Mouse (Mus musculus): ENCODE results near the gene Xirp1.

Xirp1 gene

GRCm38 (mm10) chr9:119970763-119971656 is 52.4 kb downstream of the Xirp1 start:
- DNase-seq (ENCODE audit: low spot score) = peak; percentile 78

DNA sequence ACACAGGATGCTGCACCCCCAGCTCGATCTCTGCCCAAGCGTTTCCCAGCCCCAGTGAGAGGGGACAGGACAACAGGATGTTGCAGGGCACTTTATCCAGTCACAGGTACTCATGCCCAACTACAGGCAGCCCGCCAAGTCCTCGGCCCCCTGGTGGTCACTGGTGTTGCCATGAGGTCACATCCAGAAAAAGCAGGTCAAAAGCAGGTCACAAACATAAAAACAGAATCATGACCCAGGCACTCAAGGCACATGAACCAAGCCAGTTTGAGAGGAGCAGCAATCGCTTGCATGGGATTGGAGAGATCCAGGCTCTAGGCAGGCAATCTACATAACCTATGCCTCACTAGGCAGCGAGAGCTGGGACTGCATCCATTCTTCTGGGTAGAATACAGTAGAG is 53.2 kb downstream of the Xirp1 start:
- peak; percentile 56 for DNase-seq (ENCODE audit: low spot score)

- no peak for DNase-seq (ENCODE audit: low spot score)
These were observed 53.6 kb downstream of the Xirp1 start for GRCm38 (mm10) chr9:119969811-119970210.

GRCm38 (mm10) chr9:119966221-119966910 is 57.0 kb downstream of the Xirp1 start:
- no peak for DNase-seq (ENCODE audit: low spot score)

DNA sequence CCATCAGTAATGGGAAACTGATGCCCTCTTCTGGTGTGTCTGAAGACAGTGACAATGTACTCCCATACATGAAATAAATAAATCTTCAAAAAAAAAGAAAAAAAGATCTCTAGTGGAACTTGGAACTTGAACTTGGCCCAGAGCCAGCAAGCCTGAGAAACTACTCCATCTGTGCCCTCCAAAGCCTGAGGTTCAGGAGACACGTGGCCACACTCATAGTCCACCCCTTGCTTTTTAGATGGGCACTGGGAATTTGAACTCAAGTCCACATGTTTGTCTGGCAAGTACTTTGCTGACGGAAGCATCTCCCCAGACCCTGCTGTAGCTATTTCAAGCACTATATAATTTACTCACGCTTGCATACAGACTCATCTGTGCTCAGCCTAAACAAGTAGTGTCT is 58.2 kb downstream of the Xirp1 start:
- DNase-seq (ENCODE audit: low spot score) = no peak

GRCm38 (mm10) chr9:119964206-119964605 is 59.2 kb downstream of the Xirp1 start:
- DNase-seq (ENCODE audit: low spot score) = no peak

Measured in adipocyte (in vitro differentiated cells).